Mouse (Mus musculus) liver, embryonic 12.5 days (tissue): ENCODE data around the gene Aym1. TPM values are rescaled to one million over a fixed set of nuclear protein-coding genes. Genes with fewer than 3 reads are reported as not detected.
"Not testable (repeated sequence)": the region's sequence is repeated elsewhere in the genome, so short reads cannot be mapped to it uniquely, and the experiment has no call there.

Experiments
- ATAC-seq: fragments of 200-750 bp; cut with Nextera tagmentation; 2 replicates; pipeline ENCODE4 v1.8.0; 2017; ENCODE audit warnings: moderate number of reproducible peaks, mild to moderate bottlenecking, moderate library complexity
- H3K27ac ChIP-seq: fragments of 300-500 bp; sonication (generic); 2 replicates; pipeline ENCODE4 v1.5.1; 2016; ENCODE audit warnings: mild to moderate bottlenecking
- H3K27me3 ChIP-seq: fragments of 300-500 bp; sonication (generic); replicated peaks from 2 replicates; pipeline ENCODE4 v1.6.1; 2016; ENCODE audit warnings: mild to moderate bottlenecking, moderate library complexity
- H3K36me3 ChIP-seq: fragments of 300-500 bp; sonication (generic); 2 replicates; pipeline ENCODE4 v1.6.1; 2016; ENCODE audit warnings: mild to moderate bottlenecking, moderate library complexity
- H3K4me1 ChIP-seq: fragments of 300-500 bp; sonication (generic); 2 replicates; pipeline ENCODE4 v1.6.1; 2016
- H3K4me2 ChIP-seq: fragments of 300-500 bp; sonication (generic); 2 replicates; pipeline ENCODE4 v1.6.1; 2016; ENCODE audit warnings: mild to moderate bottlenecking, moderate library complexity
- H3K4me3 ChIP-seq: fragments of 300-500 bp; sonication (generic); 2 replicates; pipeline ENCODE4 v1.5.1; 2016; ENCODE audit warnings: mild to moderate bottlenecking, moderate library complexity
- H3K9ac ChIP-seq: fragments of 300-500 bp; sonication (generic); 2 replicates; pipeline ENCODE4 v1.6.1; 2016; ENCODE audit warnings: mild to moderate bottlenecking, moderate library complexity
- H3K9me3 ChIP-seq: fragments of 300-500 bp; sonication (generic); replicated peaks from 2 replicates; pipeline ENCODE4 v1.6.1; 2016; ENCODE audit warnings: mild to moderate bottlenecking, moderate library complexity
- WGBS: fragments of 180-500 bp; shearing (Covaris S2); methylation state at CpG from one replicate; pipeline ENCODE4 v1.1.7; 2016; ENCODE audit not compliant: insufficient replicate concordance; 5-methylcytosine and 5-hydroxymethylcytosine counted together
- polyA plus RNA-seq: library from polyadenylated mRNA; unstranded; fragments of >200 nt; fragmentation: Nextera tagmentation; extraction: Ambion mirVana; gene quantifications from 2 replicates; pipeline ENCODE4 v1.2.1, GENCODE M21; 2016

The Aym1 gene
- polyA plus RNA-seq, 1 experiment from 2014 or later = not detected

- no peak overlapping the region for H3K4me2 ChIP-seq
- no peaks in the 10 kb centered on the region for H3K9me3 ChIP-seq
- ATAC-seq = no peak
- H3K27ac ChIP-seq = no peak overlapping the region
- H3K4me1 ChIP-seq = no peaks in the 10 kb centered on the region
- WGBS = 28% methylated on average over 9 of the region's 9 CpGs
- peaks cover 70% of the 10 kb centered on the region for H3K27me3 ChIP-seq
- no peak overlapping the region for H3K4me3 ChIP-seq
- H3K36me3 ChIP-seq = no peaks in the 10 kb centered on the region
- no peak overlapping the region for H3K9ac ChIP-seq
Observed at GRCm38 (mm10) chr5:113336281-113336680, 20.8 kb upstream of the Aym1 start.

DNA sequence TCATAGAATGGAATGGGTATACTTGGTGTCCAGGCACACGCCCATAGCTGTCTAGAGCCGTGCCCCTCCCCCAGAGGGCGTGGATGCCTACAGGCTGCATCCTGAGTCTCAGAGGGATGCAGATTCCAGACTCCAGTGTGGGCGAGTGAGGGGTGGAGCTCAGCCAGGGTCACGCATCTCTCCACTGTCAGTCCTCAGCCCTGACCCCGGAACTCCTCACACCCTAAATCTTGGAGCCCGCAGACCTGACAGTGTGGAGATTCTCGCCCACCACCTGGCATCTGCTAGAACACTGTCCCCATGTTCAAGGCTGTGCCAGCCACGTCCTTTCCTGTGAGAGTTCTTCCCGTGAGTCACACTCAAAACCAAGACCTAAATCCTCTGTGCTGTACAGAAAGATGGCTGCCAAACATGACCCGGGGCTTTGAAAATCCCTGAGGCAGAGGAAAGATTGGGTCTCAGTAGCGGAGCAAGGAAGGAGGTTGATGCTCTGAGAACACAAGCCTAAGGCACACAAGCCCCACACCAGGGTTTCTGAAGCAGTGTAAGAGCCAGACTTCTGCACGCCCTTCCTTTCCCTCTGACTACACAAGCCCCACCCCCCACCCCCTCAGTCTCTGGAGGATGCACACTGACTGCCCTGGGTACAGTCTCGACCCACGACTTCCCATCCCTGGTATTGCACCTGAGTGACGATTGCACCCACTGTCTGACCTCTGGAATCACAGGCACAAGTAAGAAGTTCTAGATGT lies 12.3 kb upstream of the Aym1 start:
- no peaks in the 10 kb centered on the region for H3K9me3 ChIP-seq
- H3K9ac ChIP-seq = no peak overlapping the region
- no peaks in the 10 kb centered on the region for H3K4me1 ChIP-seq
- WGBS = 36% methylated on average over 16 of the region's 16 CpGs
- H3K4me2 ChIP-seq = no peak overlapping the region
- H3K27me3 ChIP-seq = peaks cover 70% of the 10 kb centered on the region
- H3K4me3 ChIP-seq = no peak overlapping the region
- no peaks in the 10 kb centered on the region for H3K36me3 ChIP-seq
- H3K27ac ChIP-seq = no peak overlapping the region
- no peak for ATAC-seq

DNA sequence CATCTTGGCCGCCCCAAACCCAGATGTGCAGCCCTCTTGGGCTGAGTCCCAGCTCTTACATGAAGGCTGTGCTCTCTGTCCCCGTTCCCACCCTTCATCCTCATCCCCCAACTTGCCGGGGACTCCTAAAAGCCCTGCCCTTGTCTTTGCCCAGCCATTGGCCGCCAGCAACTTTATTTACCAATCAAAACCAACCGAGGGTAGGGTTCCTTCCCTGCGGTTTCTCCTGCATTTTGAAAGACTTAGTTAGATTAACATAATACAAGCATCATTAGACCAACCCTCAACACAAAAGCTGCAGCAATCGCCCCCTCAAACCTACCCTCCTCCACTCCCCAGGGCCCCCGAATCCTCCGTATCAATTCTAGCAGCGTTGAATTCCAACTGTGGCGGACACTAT lies 11.3 kb upstream of the Aym1 start:
- WGBS = 13% methylated on average over 11 of the region's 11 CpGs
- H3K4me1 ChIP-seq = no peaks in the 10 kb centered on the region
- H3K36me3 ChIP-seq = no peaks in the 10 kb centered on the region
- ATAC-seq = no peak
- no peak overlapping the region for H3K4me3 ChIP-seq
- H3K4me2 ChIP-seq = no peak overlapping the region
- no peak overlapping the region for H3K27ac ChIP-seq
- H3K27me3 ChIP-seq = peaks cover 79% of the 10 kb centered on the region
- H3K9me3 ChIP-seq = no peaks in the 10 kb centered on the region
- no peak overlapping the region for H3K9ac ChIP-seq

DNA sequence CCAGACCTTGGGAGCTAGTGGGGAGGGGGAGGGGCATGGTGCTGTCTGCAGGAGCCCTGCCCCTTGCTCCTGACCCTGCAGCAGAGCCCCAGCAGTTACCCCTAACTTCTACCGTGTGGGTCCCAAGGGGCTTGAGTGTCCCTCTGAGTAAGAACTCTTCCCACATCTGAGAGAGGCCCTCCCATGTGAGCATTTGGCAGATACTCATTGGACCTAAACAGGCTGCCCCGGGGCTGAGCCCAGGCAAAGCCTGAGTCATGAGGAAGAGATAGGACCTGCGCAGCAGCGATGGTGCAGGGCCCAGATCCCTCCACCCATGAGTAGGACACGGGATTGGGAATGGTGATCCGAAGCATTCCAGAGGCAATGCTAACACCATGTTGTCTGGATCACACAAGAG lies 10.4 kb upstream of the Aym1 start:
- H3K9ac ChIP-seq, H3K9me3 ChIP-seq, H3K36me3 ChIP-seq, ATAC-seq, H3K4me1 ChIP-seq, H3K27ac ChIP-seq, H3K4me3 ChIP-seq, H3K4me2 ChIP-seq: not testable (repeated sequence)
- H3K27me3 ChIP-seq = peaks cover 82% of the 10 kb centered on the region
- 32% methylated on average over 6 of the region's 6 CpGs for WGBS

- H3K36me3 ChIP-seq = no peaks in the 10 kb centered on the region
- H3K9me3 ChIP-seq = no peaks in the 10 kb centered on the region
- no peak overlapping the region for H3K9ac ChIP-seq
- H3K27me3 ChIP-seq = peaks cover 86% of the 10 kb centered on the region
- 25% methylated on average over 12 of the region's 12 CpGs for WGBS
- H3K27ac ChIP-seq = no peak overlapping the region
- no peak overlapping the region for H3K4me3 ChIP-seq
- ATAC-seq = no peak
- H3K4me2 ChIP-seq = no peak overlapping the region
- no peaks in the 10 kb centered on the region for H3K4me1 ChIP-seq
Observed at GRCm38 (mm10) chr5:113347593-113347992, 9.5 kb upstream of the Aym1 start.

GRCm38 (mm10) chr5:113348597-113348996 lies 8.5 kb upstream of the Aym1 start:
- Histone ChIP-seq H3K27ac (no peak overlapping the region), H3K36me3 (no peaks in the 10 kb centered on the region), H3K9me3 (no peaks in the 10 kb centered on the region), H3K4me3 (no peak overlapping the region), H3K9ac (no peak overlapping the region), H3K4me1 (no peaks in the 10 kb centered on the region), H3K4me2 (no peak overlapping the region), H3K27me3 (peaks cover 91% of the 10 kb centered on the region)
- ATAC-seq = no peak
- WGBS = 17% methylated on average over 13 of the region's 13 CpGs

DNA sequence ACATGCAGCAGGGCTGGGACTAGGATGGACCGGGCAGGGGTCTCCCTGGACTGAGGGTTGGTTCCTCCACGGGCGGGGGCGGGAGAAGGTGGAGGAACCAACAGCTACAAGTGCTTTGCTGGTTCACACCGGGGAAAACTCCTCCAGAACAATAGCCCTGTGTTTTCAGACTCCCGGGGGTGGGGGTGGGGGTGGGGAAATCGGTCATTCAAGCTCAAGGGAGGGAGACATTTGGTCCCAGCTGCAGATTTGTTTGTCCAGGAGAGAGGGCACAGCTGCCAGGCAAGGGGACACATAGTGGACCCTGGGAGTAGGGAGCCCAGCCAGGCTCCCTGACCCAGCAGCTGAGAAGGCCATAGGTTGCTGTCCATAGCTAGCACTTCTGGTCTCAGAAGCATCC lies 7.9 kb upstream of the Aym1 start:
- ATAC-seq = no peak
- no peak overlapping the region for H3K27ac ChIP-seq
- WGBS = 12% methylated on average over 7 of the region's 7 CpGs
- no peak overlapping the region for H3K9ac ChIP-seq
- H3K36me3 ChIP-seq = no peaks in the 10 kb centered on the region
- H3K9me3 ChIP-seq = no peaks in the 10 kb centered on the region
- no peak overlapping the region for H3K4me2 ChIP-seq
- H3K4me3 ChIP-seq = no peak overlapping the region
- peaks cover 94% of the 10 kb centered on the region for H3K27me3 ChIP-seq
- H3K4me1 ChIP-seq = no peaks in the 10 kb centered on the region

- H3K4me2 ChIP-seq = no peak overlapping the region
- WGBS = 38% methylated on average over 7 of the region's 7 CpGs
- no peak overlapping the region for H3K9ac ChIP-seq
- no peaks in the 10 kb centered on the region for H3K36me3 ChIP-seq
- H3K4me3 ChIP-seq = no peak overlapping the region
- no peak for ATAC-seq
- H3K27ac ChIP-seq = no peak overlapping the region
- H3K9me3 ChIP-seq = no peaks in the 10 kb centered on the region
- H3K4me1 ChIP-seq = no peaks in the 10 kb centered on the region
- H3K27me3 ChIP-seq = peaks cover 93% of the 10 kb centered on the region
Observed at GRCm38 (mm10) chr5:113349810-113350209, 7.3 kb upstream of the Aym1 start.

- Histone ChIP-seq H3K4me1 (no peaks in the 10 kb centered on the region), H3K27ac (no peak overlapping the region), H3K4me2 (no peak overlapping the region), H3K27me3 (peaks cover 74% of the 10 kb centered on the region), H3K9me3 (no peaks in the 10 kb centered on the region), H3K4me3 (no peak overlapping the region), H3K9ac (no peak overlapping the region), H3K36me3 (no peaks in the 10 kb centered on the region)
- no peak for ATAC-seq
- WGBS = 64% methylated on average over 3 of the region's 3 CpGs
Observed at GRCm38 (mm10) chr5:113351768-113352167, 5.3 kb upstream of the Aym1 start.

GRCm38 (mm10) chr5:113352636-113353035 lies 4.5 kb upstream of the Aym1 start:
- Histone ChIP-seq H3K4me3 (no peak overlapping the region), H3K9ac (no peak overlapping the region), H3K27me3 (peaks cover 72% of the 10 kb centered on the region), H3K4me1 (no peaks in the 10 kb centered on the region), H3K4me2 (no peak overlapping the region), H3K27ac (no peak overlapping the region), H3K36me3 (no peaks in the 10 kb centered on the region), H3K9me3 (no peaks in the 10 kb centered on the region)
- 55% methylated on average over 6 of the region's 6 CpGs for WGBS
- ATAC-seq = no peak

- 30% methylated on average over 16 of the region's 16 CpGs for WGBS
Observed at GRCm38 (mm10) chr5:113354311-113354710, 2.8 kb upstream of the Aym1 start.

DNA sequence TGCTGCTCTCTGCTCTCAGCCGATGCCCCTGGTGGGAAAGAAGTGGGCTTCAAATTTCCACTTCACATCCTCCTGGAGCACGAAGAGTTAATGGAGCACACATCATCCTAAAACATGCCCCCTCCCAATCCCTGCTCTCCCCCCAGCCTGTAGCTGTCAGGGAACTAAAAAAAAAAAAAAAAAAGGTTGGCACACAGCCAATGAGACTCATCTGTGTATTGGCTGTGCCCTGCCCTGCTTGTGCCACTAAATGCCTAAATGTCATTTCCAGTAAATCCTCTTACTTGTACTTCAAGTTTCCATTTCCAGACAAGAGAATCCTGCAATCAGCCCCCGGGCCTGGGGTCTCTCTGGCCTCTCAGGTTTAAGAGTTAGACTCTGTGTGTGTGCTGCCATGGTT lies 562 bp downstream of the Aym1 start:
- no peak overlapping the region for H3K4me3 ChIP-seq
- 44% methylated on average over 3 of the region's 3 CpGs for WGBS

More at GRCm38 (mm10) chr5:113354311-113354710, 2.8 kb upstream of the Aym1 start:
- Histone ChIP-seq H3K27me3 (peaks cover 64% of the 10 kb centered on the region), H3K4me3 (no peak overlapping the region), H3K9ac (no peak overlapping the region), H3K9me3 (no peaks in the 10 kb centered on the region), H3K4me1 (no peaks in the 10 kb centered on the region), H3K36me3 (no peaks in the 10 kb centered on the region), H3K27ac (no peak overlapping the region), H3K4me2 (no peak overlapping the region)
- no peak for ATAC-seq

DNA sequence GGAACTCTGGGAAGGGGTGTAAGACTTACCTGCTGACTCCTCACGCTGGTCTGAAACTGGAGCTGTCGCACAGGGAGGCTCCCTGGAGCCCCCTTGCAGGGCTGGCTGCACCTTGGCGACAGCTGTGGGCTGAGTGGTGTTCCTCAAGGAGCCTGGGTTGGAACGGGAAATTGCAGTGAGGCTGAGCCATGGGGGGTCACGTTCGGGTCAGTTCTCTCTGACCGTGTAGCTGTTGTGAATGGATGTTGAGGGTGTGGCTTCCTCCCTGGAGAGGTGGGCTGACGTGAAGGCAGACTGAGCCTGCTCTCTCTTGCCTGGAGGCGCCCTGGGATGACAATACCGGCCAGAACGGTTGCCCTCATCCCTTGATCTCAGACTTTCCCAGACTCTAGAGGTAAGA lies 1.7 kb downstream of the Aym1 start:
- Histone ChIP-seq H3K9ac (no peak overlapping the region), H3K9me3 (no peaks in the 10 kb centered on the region), H3K27ac (no peak overlapping the region), H3K4me1 (no peaks in the 10 kb centered on the region), H3K36me3 (no peaks in the 10 kb centered on the region), H3K27me3 (peaks cover 28% of the 10 kb centered on the region), H3K4me3 (no peak overlapping the region), H3K4me2 (no peak overlapping the region)
- 9% methylated on average over 11 of the region's 11 CpGs for WGBS
- no peak for ATAC-seq

More for the DNA sequence above, 562 bp downstream of the Aym1 start:
- H3K27ac ChIP-seq = no peak overlapping the region
- no peaks in the 10 kb centered on the region for H3K36me3 ChIP-seq
- no peaks in the 10 kb centered on the region for H3K9me3 ChIP-seq
- H3K4me1 ChIP-seq = no peaks in the 10 kb centered on the region
- no peak overlapping the region for H3K9ac ChIP-seq
- no peak for ATAC-seq
- peaks cover 40% of the 10 kb centered on the region for H3K27me3 ChIP-seq
- no peak overlapping the region for H3K4me2 ChIP-seq
